Mouse (Mus musculus): ENCODE measurements at regions not wholly inside any gene's neighbourhood (a gene's known extent, or its start where the extent isn't known, plus 50 kb on each side); places are given as distances from the start of the nearest gene placed in this dataset.

DNA sequence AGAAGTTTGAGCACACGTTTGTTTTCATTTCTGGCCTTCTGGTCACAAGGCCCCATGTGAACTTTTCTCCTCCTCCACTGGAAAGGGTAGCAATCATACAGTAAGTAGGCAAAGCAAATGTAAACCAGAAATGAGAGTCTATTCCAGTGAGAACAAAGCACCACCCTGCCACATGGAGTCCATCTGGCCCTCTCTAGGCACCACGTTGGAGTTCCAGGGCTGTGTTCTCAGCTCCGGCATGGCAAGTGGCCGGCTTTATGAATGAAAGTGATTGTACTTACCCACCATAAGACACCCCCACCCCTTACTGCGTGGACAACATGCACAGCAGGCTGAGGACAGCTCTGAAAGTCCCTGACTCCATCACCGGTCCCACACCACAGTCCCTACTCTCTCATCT is 151.5 kb downstream of the Cartpt start:
- no peak for TF ChIP-seq CTCF (IDR thresholded peaks at IDR 0.05; ENCODE audit: low read depth)
- TF ChIP-seq EP300 (IDR thresholded peaks at IDR 0.05; ENCODE audit: low read depth), result no peak
